Mouse (Mus musculus) liver, postnatal 0 days (tissue): ENCODE data around the gene Olfr284.

Source experiments
- CTCF ChIP-seq: sonication (generic); IDR thresholded peaks from 2 replicates; pipeline ENCODE4 v1.5.1; 2016; ENCODE audit warnings: antibody characterized with exemption, low read depth
- EP300 ChIP-seq: IDR thresholded peaks from 2 replicates; pipeline ENCODE4 v1.6.1; 2016; ENCODE audit warnings: antibody characterized with exemption, low read depth, mild to moderate bottlenecking

- TF ChIP-seq CTCF (no peak), EP300 (no peak)
These were observed 40.1 kb upstream of the Olfr284 start, which contains the start of gene Olfr283 for GRCm38 (mm10) chr15:98380846-98381245.
